Mouse (Mus musculus) adrenal gland (tissue): Measurements from ENCODE around the gene Krt17.
"Not testable (repeated sequence)": the region's sequence is repeated elsewhere in the genome, so short reads cannot be mapped to it uniquely, and the experiment has no call there.

Experiments used
- intact Hi-C: fragments of 180-260 bp; cut with DNase I; formaldehyde crosslinking; loops from one replicate; pipeline ENCODE4 v1.15.1; 2025

Gene Krt17

DNA sequence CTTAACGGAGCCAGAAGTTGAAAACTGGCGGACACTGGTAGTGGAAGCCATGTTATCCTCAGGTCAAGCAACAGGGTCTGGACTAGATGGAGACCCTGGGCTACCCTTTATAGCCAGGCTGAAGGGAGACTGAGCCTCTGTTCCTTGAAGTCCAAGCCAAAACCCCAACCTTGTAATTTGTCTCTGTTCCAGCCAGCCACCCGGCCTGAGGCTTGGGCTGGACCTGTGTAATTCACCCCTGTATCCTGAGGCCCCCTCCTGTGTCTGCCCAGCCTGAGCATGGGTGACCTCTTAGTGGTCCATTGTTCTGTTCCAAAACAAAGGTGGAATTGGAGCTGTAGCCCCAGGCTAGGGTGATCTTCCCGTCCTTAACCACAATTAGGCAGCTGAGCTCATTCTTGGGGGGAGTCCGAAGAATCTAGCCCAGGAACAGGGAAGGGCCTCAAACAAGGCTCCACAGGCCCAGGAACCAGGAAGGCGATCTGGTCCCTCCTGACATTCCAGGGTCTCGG is 9.0 kb upstream of the Krt17 start, which contains the start of gene Krt42:
Gene Krt42, minus strand, starts transcription at position 51 of the 512 bp plus-strand sequence.
- intact Hi-C loops, result no loop called here

GRCm38 (mm10) chr11:100262058-100262980 is 1.5 kb upstream of the Krt17 start:
- intact Hi-C loops, result no loop called here

GRCm38 (mm10) chr11:100261235-100261605 is 391 bp upstream of the Krt17 start:
- intact Hi-C loops, result no loop called here

- intact Hi-C loops, result no loop called here
Observed at GRCm38 (mm10) chr11:100259079-100259478, 1.8 kb downstream of the Krt17 start.

- intact Hi-C loops, result no loop called here
Observed at GRCm38 (mm10) chr11:100257967-100258366, 2.9 kb downstream of the Krt17 start.

- intact Hi-C loops, result no loop called here
Observed at GRCm38 (mm10) chr11:100255514-100255913, 5.3 kb downstream of the Krt17 start.

DNA sequence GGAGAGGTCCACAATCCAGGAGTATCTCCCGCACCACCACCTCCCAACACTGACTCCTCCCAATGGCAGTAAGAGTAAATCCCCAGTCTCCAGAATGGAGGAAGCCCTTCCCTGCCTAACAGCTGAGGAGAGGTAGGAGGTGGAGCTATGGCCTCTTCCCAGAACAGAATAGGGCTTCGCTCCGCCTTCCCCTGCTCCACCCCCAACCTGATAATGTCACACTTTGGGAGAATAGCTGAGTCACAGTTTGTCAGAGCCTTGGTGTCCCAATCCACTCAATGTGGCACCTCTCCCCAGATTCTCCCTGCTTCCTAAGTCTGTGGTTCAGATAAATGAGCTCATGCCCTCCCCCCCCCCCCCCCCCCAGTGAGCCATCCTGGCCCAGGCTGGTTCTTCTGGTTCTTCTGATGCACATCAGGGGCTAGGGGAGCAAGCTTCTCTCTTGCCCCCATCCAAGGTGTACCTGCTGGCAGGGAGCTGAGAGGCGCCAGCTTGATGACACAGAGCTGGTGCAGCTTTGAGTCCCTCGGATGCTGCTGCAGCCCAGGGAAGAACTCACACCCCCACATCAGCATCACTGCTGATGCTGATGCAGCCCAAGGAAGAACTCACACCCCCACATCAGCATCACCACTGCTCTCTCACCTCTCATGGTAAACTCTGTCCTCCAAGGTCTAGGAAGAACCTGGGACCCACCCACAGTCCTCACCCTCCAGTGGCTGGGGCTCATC is 6.3 kb downstream of the Krt17 start:
- intact Hi-C loops, result no loop called here

- intact Hi-C loops, result no loop called here
Observed at GRCm38 (mm10) chr11:100248852-100249465, 11.9 kb downstream of the Krt17 start, which contains the start of gene Krt16. Gene Krt16 (minus strand): TSS chr11:100248902.

DNA sequence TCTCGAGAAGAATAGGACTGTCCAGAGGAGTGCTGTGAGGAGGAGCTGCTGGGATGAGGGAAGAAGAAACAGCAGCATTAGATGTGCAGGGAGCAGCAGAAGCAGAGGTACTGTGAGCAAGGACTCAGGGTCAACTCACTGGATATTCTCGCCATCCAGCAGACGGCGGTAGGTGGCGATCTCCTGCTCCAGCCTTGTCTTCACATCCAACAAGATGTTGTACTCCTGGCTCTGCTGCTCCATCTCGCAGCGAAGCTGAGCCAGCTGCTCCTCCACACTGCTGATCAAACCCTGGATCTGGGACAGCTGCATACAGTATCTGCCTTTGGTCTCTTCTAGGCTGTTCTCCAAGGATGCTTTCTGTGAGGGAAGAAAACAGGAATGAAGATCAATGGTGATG is 14.4 kb downstream of the Krt17 start:
- intact Hi-C loops, result not testable (repeated sequence)

DNA sequence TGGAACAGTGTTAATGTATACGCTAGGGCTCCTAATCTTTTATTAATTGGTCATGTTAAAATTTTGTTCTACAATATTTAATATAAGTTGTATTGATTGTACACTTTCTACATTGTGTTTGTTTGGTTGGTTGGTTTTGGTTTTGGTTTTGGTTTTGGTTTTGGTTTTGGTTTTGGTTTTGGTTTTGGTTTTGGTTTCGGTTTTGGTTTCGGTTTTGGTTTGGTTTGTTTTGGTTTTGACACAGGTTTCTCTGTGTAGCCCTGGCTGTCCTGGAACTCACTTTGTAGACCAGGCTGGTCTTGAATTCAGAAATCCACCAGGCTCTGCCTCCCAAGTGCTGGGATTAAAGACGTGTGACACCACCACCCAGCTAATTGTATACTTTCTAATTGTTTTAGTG is 20.6 kb downstream of the Krt17 start:
- intact Hi-C loops, result not testable (repeated sequence)

DNA sequence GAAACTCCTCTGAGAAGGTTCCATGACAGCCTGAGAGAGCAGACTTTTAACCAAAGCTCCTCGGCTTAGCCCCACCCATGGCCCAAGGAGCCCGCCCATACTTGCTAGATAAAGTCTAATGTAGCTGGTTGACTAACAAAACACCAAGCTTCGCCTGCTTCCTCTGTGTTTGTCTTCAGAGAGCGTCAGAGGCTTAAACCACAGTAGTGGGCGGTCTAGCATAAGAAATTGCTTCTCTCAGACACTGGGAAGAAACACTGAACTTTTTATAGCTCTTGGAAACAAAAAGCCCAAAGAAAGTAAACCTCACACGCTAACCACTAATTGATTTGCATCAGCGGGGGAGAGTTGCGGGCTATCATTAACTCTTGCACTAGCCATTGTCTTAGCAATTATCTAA is 39.1 kb downstream of the Krt17 start:
- intact Hi-C loops, result no loop called here

GRCm38 (mm10) chr11:100219304-100219703 is 41.5 kb downstream of the Krt17 start:
- intact Hi-C loops, result no loop called here

DNA sequence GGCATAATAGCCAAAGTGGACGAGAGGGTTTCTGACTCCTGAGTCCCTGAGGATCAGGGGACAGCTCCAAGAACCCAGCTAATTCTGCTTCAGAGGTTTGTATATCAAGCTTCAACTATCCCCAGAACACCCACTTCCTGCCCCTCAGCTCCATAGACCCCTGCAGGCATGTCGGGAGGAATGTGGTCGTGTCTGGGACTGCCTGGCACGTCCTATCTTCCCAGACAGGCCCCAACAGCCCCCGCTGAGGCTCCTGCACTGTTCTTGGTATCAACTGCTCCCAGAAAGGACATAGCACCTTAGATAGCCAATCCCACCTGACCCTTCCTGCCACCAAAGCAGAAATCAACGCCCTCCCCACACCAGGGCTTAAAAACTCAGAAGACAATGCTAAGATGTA is 52.3 kb downstream of the Krt17 start:
- intact Hi-C loops, result no loop called here

GRCm38 (mm10) chr11:100207498-100207897 is 53.3 kb downstream of the Krt17 start, which contains the start of gene Krt14:
Gene Krt14 (minus strand): TSS chr11:100207548.
- intact Hi-C loops, result no loop called here
